Mouse (Mus musculus) neural tube, embryonic 15.5 days (tissue): ENCODE measurements at regions not wholly inside any gene's neighbourhood (a gene's known extent, or its start where the extent isn't known, plus 50 kb on each side); places are given as distances from the start of the nearest gene placed in this dataset.

Source experiments
- ATAC-seq: fragments of 200-750 bp; cut with Nextera tagmentation; 2 replicates; pipeline ENCODE4 v1.8.0; 2017; ENCODE audit warnings: mild to moderate bottlenecking, moderate TSS enrichment, moderate library complexity; ENCODE audit not compliant: low FRiP score
- H3K27ac ChIP-seq: fragments of 300-500 bp; sonication (generic); replicated peaks from 2 replicates; pipeline ENCODE4 v1.5.1; 2015; ENCODE audit warnings: mild to moderate bottlenecking, inconsistent platforms
- H3K27me3 ChIP-seq: fragments of 300-500 bp; sonication (generic); replicated peaks from 2 replicates; pipeline ENCODE4 v1.6.1; 2015; ENCODE audit warnings: inconsistent platforms
- H3K36me3 ChIP-seq: fragments of 300-500 bp; sonication (generic); 2 replicates; pipeline ENCODE4 v1.6.1; 2015; ENCODE audit warnings: inconsistent platforms
- H3K4me1 ChIP-seq: fragments of 300-500 bp; sonication (generic); 2 replicates; pipeline ENCODE4 v1.6.1; 2015; ENCODE audit warnings: inconsistent platforms
- H3K4me2 ChIP-seq: fragments of 300-500 bp; sonication (generic); 2 replicates; pipeline ENCODE4 v1.6.1; 2015; ENCODE audit warnings: inconsistent platforms, mild to moderate bottlenecking, moderate library complexity
- H3K4me3 ChIP-seq: fragments of 300-500 bp; sonication (generic); replicated peaks from 2 replicates; pipeline ENCODE4 v1.5.1; 2015; ENCODE audit warnings: mild to moderate bottlenecking, inconsistent platforms
- H3K9ac ChIP-seq: fragments of 300-500 bp; sonication (generic); replicated peaks from 2 replicates; pipeline ENCODE4 v1.6.1; 2015; ENCODE audit warnings: mild to moderate bottlenecking, inconsistent platforms
- H3K9me3 ChIP-seq: fragments of 300-500 bp; sonication (generic); replicated peaks from 2 replicates; pipeline ENCODE4 v1.6.1; 2016; ENCODE audit warnings: inconsistent platforms
- WGBS: fragments of 180-500 bp; shearing (Covaris S2); methylation state at CpG from one replicate; pipeline ENCODE4 v1.1.7; 2015; ENCODE audit warnings: mixed read lengths; 5-methylcytosine and 5-hydroxymethylcytosine counted together

DNA sequence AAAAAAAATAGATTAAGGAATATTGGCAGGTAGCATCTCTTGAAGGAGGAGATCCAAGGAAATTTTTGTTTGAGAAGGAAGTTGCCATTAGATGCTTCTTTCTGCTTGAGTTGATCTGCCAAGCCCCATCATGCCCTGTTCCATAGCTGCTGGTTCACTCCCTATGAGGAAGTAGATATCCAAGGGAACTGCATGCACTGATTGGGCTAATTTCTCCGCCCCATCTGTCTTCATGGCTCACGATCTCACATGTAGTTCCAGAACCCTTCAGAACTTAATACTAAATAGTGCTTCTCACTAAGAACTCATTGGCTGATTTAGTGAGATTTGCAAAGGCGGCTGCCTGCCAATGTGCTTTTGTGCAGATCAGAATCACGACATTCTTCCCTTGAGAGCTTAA lies 258.6 kb downstream of the Brinp2 start:
- H3K9ac ChIP-seq: no peak overlapping the region
- WGBS: 88% methylated on average over 4 of the region's 4 CpGs
- H3K27me3 ChIP-seq: no peaks in the 10 kb centered on the region
- no peak overlapping the region for H3K4me3 ChIP-seq
- H3K4me1 ChIP-seq: no peaks in the 10 kb centered on the region
- H3K9me3 ChIP-seq: no peaks in the 10 kb centered on the region
- ATAC-seq: no peak
- no peak overlapping the region for H3K27ac ChIP-seq
- no peaks in the 10 kb centered on the region for H3K36me3 ChIP-seq
- H3K4me2 ChIP-seq: no peak overlapping the region

GRCm38 (mm10) chr1:158119708-158120107 lies 236.4 kb downstream of the Brinp2 start:
- Histone ChIP-seq H3K9ac (no peak overlapping the region), H3K4me1 (no peaks in the 10 kb centered on the region), H3K4me2 (no peak overlapping the region), H3K9me3 (no peaks in the 10 kb centered on the region), H3K4me3 (no peak overlapping the region), H3K27ac (no peak overlapping the region), H3K36me3 (no peaks in the 10 kb centered on the region), H3K27me3 (no peaks in the 10 kb centered on the region)
- ATAC-seq: no peak
- WGBS: 80% methylated on average over 2 of the region's 2 CpGs

DNA sequence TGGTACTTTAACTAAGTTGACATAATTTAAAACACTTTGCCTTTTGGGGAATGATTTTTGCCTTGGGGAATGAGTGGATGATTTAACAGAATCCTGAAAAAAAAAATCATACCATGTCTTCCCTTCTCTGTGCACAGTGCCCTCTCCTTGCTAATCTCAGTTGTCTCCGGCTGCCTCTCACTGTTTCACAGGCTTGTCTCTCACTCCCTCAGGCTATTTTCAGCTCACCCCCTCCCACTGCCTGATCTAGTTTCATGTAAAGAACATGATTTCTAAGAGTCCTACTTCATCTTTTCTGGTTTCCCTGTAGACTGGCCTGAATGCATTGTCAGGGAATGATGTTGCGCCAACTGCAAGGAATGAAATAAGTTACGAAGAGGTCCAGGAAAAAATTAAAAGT lies 231.2 kb downstream of the Brinp2 start:
- Histone ChIP-seq H3K9me3 (no peaks in the 10 kb centered on the region), H3K36me3 (no peaks in the 10 kb centered on the region), H3K27me3 (no peaks in the 10 kb centered on the region), H3K4me2 (no peak overlapping the region), H3K9ac (no peak overlapping the region), H3K4me3 (no peak overlapping the region), H3K4me1 (no peaks in the 10 kb centered on the region), H3K27ac (no peak overlapping the region)
- no peak for ATAC-seq
- 77% methylated on average over 3 of the region's 3 CpGs for WGBS

DNA sequence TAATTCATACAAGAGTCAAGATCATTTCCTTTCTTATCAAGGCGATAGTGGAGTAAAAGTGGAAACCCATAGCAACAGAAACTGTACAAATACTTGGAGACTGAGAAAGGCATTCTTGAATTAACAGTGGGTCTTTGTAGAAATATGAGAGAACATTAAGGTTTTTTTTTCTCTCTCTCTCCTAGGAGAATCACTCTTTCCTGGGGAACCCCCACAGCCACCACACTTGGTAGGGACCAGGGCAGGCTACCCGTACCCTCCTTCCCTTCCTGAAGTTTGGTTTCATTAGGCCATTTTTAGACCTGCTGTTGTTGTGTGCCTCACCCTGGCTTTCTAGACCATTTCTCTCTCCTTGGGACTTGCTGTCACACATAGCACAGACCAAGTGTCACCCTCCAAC lies 229.9 kb downstream of the Brinp2 start:
- H3K9me3 ChIP-seq: no peaks in the 10 kb centered on the region
- H3K36me3 ChIP-seq: no peaks in the 10 kb centered on the region
- no peaks in the 10 kb centered on the region for H3K27me3 ChIP-seq
- H3K27ac ChIP-seq: no peak overlapping the region
- H3K4me3 ChIP-seq: no peak overlapping the region
- H3K4me2 ChIP-seq: no peak overlapping the region
- no peak overlapping the region for H3K9ac ChIP-seq
- no peaks in the 10 kb centered on the region for H3K4me1 ChIP-seq
- WGBS: 92% methylated on average over 2 of the region's 2 CpGs
- no peak for ATAC-seq

DNA sequence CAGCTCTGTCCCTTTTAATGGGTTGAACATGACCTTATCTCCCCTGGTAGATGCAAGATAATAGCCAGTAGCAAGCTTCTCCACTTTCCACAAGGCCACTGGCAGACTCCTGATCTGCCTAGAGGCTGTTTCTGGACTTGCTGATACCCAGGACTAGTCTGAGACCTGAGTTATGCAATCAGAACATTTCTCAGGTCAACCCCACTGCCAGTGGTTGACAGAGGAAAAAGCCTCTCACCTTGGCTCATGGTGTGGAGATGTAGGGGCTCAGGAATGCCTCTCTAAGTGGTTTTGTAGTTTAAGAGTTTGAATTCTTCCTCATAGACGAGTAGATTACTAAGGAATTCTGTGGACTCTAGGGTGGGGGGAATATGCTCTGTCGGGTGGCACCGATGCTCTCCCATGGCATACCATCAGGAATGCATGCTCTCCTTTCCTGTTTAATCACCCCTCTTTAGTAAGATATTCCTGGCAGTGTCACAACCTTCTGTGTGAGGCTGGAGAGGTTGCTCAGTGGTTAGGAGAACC lies 226.8 kb downstream of the Brinp2 start:
- no peak overlapping the region for H3K9ac ChIP-seq
- no peaks in the 10 kb centered on the region for H3K27me3 ChIP-seq
- no peaks in the 10 kb centered on the region for H3K36me3 ChIP-seq
- no peaks in the 10 kb centered on the region for H3K9me3 ChIP-seq
- ATAC-seq: no peak
- no peak overlapping the region for H3K27ac ChIP-seq
- H3K4me3 ChIP-seq: no peak overlapping the region
- no peaks in the 10 kb centered on the region for H3K4me1 ChIP-seq
- H3K4me2 ChIP-seq: no peak overlapping the region
- WGBS: 90% methylated on average over 3 of the region's 3 CpGs

DNA sequence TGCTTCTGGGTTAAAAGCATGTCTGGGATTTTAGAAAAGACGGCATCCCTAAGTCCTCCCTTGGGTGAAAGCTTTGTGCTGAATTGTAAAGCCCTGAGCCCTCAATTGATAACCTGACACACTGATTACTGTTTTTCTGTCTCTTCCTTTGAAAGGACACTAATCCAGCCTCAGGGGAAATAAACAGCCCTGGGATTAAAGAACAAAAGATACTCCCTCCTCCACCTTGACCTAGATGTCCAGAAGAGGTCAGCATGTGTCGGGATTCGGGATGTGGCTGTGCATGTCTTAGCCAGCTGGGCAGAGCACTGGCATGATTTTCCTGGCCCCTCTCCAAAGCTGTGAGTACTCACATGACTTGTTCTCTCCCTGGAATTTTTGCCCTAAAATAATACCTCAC lies 208.6 kb downstream of the Brinp2 start:
- Histone ChIP-seq H3K4me1 (peaks cover 13% of the 10 kb centered on the region; the same call in 1 of the 2 replicates), H3K27me3 (no peaks in the 10 kb centered on the region), H3K4me3 (no peak overlapping the region), H3K4me2 (no peak overlapping the region), H3K9ac (no peak overlapping the region), H3K36me3 (no peaks in the 10 kb centered on the region), H3K9me3 (no peaks in the 10 kb centered on the region), H3K27ac (no peak overlapping the region)
- no peak for ATAC-seq
- 5% methylated on average over 3 of the region's 3 CpGs for WGBS

GRCm38 (mm10) chr1:158148035-158148434 lies 208.1 kb downstream of the Brinp2 start:
- Histone ChIP-seq H3K4me3 (no peak overlapping the region), H3K4me2 (no peak overlapping the region), H3K9me3 (no peaks in the 10 kb centered on the region), H3K27me3 (no peaks in the 10 kb centered on the region), H3K36me3 (no peaks in the 10 kb centered on the region), H3K4me1 (peaks cover 13% of the 10 kb centered on the region; the same call in 1 of the 2 replicates), H3K9ac (no peak overlapping the region), H3K27ac (no peak overlapping the region)
- ATAC-seq: no peak
- 51% methylated on average over 5 of the region's 5 CpGs for WGBS

DNA sequence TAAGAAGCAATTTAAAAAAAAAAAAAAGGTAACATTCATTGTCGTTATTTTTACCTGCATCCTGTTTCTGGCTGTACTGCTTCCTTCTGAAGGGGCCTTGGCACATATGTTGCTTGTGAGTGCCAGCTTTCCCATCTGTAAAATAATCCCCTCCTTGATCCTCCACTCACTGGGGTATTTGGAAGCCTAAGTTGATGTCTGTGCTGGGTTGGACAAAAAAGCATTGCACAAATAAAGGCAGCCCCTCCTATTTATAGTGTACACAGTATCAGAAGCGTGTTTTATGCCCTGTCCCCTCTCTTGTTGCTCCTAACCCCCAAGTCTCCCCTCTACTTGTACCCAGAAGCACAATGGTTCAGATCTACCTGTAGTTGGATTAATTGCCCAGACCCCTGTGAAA lies 195.0 kb downstream of the Brinp2 start:
- H3K4me1 ChIP-seq: peaks cover 12% of the 10 kb centered on the region
- no peak overlapping the region for H3K4me2 ChIP-seq
- H3K4me3 ChIP-seq: no peak overlapping the region
- ATAC-seq: peak; percentile 35; the same call in 1 of the 2 replicates
- no peaks in the 10 kb centered on the region for H3K27me3 ChIP-seq
- no peak overlapping the region for H3K9ac ChIP-seq
- H3K36me3 ChIP-seq: no peaks in the 10 kb centered on the region
- no peaks in the 10 kb centered on the region for H3K9me3 ChIP-seq
- 40% methylated on average over 2 of the region's 2 CpGs for WGBS
- peak overlapping the region; percentile 23; the same call in 1 of the 2 replicates for H3K27ac ChIP-seq

GRCm38 (mm10) chr1:158161533-158161932 lies 194.6 kb downstream of the Brinp2 start:
- Histone ChIP-seq H3K4me2 (peak overlapping the region; percentile 32), H3K9me3 (no peaks in the 10 kb centered on the region), H3K36me3 (no peaks in the 10 kb centered on the region), H3K4me1 (peaks cover 12% of the 10 kb centered on the region), H3K9ac (no peak overlapping the region), H3K4me3 (no peak overlapping the region), H3K27me3 (no peaks in the 10 kb centered on the region), H3K27ac (peak overlapping the region; percentile 23; the same call in 1 of the 2 replicates)
- peak; percentile 80; the same call in 1 of the 2 replicates for ATAC-seq
- 12% methylated on average over 6 of the region's 6 CpGs for WGBS

DNA sequence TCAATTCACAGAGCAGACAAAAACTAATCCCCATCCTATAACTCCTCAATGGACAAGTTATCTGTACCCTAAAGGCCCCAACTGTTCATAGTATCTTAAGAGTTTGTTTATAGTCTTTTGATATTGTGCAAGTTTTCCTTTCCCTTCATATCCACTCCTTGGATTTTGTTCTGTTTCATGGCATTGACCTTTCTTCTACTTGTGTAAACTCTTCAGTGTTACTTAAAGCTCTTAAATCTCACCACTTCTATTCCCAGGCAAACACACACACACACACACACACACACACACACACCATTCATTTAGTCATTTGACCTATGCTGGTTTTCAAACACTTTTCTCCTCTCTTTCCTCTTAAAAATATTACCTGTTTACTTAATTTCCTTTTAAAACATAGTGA lies 192.7 kb downstream of the Brinp2 start:
- Histone ChIP-seq H3K9ac (no peak overlapping the region), H3K4me3 (no peak overlapping the region), H3K36me3 (no peaks in the 10 kb centered on the region), H3K9me3 (no peaks in the 10 kb centered on the region), H3K4me1 (peaks cover 12% of the 10 kb centered on the region), H3K27ac (no peak overlapping the region), H3K27me3 (no peaks in the 10 kb centered on the region), H3K4me2 (no peak overlapping the region)
- ATAC-seq: no peak

- Histone ChIP-seq H3K36me3 (no peaks in the 10 kb centered on the region), H3K4me1 (no peaks in the 10 kb centered on the region), H3K4me2 (no peak overlapping the region), H3K27me3 (no peaks in the 10 kb centered on the region), H3K4me3 (no peak overlapping the region), H3K9ac (no peak overlapping the region), H3K9me3 (no peaks in the 10 kb centered on the region), H3K27ac (no peak overlapping the region)
- WGBS: 65% methylated on average over 3 of the region's 3 CpGs
- no peak for ATAC-seq
Observed at GRCm38 (mm10) chr1:158170006-158170405, 186.1 kb downstream of the Brinp2 start.

GRCm38 (mm10) chr1:158180095-158180494 lies 176.0 kb downstream of the Brinp2 start:
- H3K9ac ChIP-seq: no peak overlapping the region
- no peaks in the 10 kb centered on the region for H3K27me3 ChIP-seq
- H3K27ac ChIP-seq: no peak overlapping the region
- H3K4me2 ChIP-seq: no peak overlapping the region
- no peaks in the 10 kb centered on the region for H3K36me3 ChIP-seq
- WGBS: 62% methylated on average over 4 of the region's 4 CpGs
- H3K4me1 ChIP-seq: no peaks in the 10 kb centered on the region
- no peaks in the 10 kb centered on the region for H3K9me3 ChIP-seq
- ATAC-seq: no peak
- no peak overlapping the region for H3K4me3 ChIP-seq

DNA sequence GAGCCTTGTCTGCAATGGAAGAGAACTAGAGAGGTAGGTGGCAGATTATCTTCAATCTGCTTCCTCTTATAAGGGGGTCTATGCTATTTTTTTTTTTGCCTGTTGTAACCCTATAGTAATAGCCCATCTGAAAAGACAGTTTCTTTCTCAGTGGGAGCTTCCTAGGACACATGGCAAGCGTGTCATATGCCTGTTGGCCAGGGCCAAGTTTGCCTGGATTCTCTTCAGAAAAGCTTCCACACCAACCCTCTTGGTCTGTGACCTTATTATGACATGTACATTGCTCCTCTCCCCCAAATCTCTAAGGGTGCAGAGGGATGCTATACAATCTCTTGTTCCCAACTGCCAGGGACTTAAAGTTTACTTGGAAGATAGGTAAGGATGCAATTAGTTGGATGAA lies 174.8 kb downstream of the Brinp2 start:
- Histone ChIP-seq H3K27me3 (no peaks in the 10 kb centered on the region), H3K4me2 (no peak overlapping the region), H3K27ac (no peak overlapping the region), H3K9me3 (no peaks in the 10 kb centered on the region), H3K9ac (no peak overlapping the region), H3K36me3 (no peaks in the 10 kb centered on the region), H3K4me1 (no peaks in the 10 kb centered on the region), H3K4me3 (no peak overlapping the region)
- ATAC-seq: no peak
- WGBS: 87% methylated on average over 1 of the region's 1 CpGs
